Mouse (Mus musculus) erythroblast, embryonic 14.5 days (primary cell): ENCODE measurements around the gene Ifitm6. TPM values are rescaled to one million over a fixed set of nuclear protein-coding genes. Genes with fewer than 3 reads are reported as not detected.

Experiments used
- H3K27me3 ChIP-seq: 2 replicates; pipeline ENCODE4 v1.6.1; 2012; ENCODE audit warnings: inconsistent platforms; ENCODE audit not compliant: control insufficient read depth
- H3K36me3 ChIP-seq: 2 replicates; pipeline ENCODE4 v1.6.1; 2012; ENCODE audit warnings: mild to moderate bottlenecking, inconsistent platforms; ENCODE audit not compliant: control insufficient read depth
- H3K4me1 ChIP-seq: 2 replicates; pipeline ENCODE4 v1.6.1; 2012; ENCODE audit warnings: inconsistent platforms; ENCODE audit not compliant: control insufficient read depth
- H3K4me3 ChIP-seq: replicated peaks from 2 replicates; pipeline ENCODE3; 2012; ENCODE audit warnings: moderate library complexity, mild to moderate bottlenecking, inconsistent platforms
- H3K9me3 ChIP-seq: 2 replicates; pipeline ENCODE4 v1.6.1; 2012; ENCODE audit warnings: low read length, inconsistent platforms, mixed read lengths; ENCODE audit not compliant: control insufficient read depth
- GATA1 ChIP-seq: IDR thresholded peaks from 2 replicates; pipeline ENCODE4 v1.6.1; 2012; ENCODE audit warnings: low read length, inconsistent platforms, mixed read lengths
- TAL1 ChIP-seq: IDR thresholded peaks from 3 replicates; pipeline ENCODE4 v1.6.1; 2012; ENCODE audit warnings: low read length, inconsistent platforms, mixed read lengths
- polyA plus RNA-seq: library from polyadenylated mRNA; stranded (reverse); fragments of >175 nt; gene quantifications from 2 replicates; pipeline ENCODE4 v1.2.3, GENCODE M21; 2012

Gene Ifitm6
- polyA plus RNA-seq, 1 experiment: not detected

- peaks cover 7% of the 10 kb centered on the region; the same call in 1 of the 2 replicates for H3K27me3 ChIP-seq
- TF ChIP-seq GATA1: no peak
- no peak for TF ChIP-seq TAL1
- no peak overlapping the region for H3K4me3 ChIP-seq
- peaks cover 3% of the 10 kb centered on the region for H3K4me1 ChIP-seq
- no peaks in the 10 kb centered on the region for H3K9me3 ChIP-seq
- no peaks in the 10 kb centered on the region for H3K36me3 ChIP-seq
These were observed 49.7 kb downstream of the Ifitm6 start for GRCm38 (mm10) chr7:140967862-140968591.

- Histone ChIP-seq H3K4me1 (peaks cover 3% of the 10 kb centered on the region), H3K4me3 (no peak within 1 kb of the TSS)
- TF ChIP-seq GATA1 (no peak), TAL1 (no peak)
These were observed 50.8 kb downstream of the Ifitm6 start, which contains the start of gene Ifitm1 for GRCm38 (mm10) chr7:140966921-140967320. TSS of gene Ifitm1 (plus strand) at chr7:140967221.

More at GRCm38 (mm10) chr7:140966921-140967320, 50.8 kb downstream of the Ifitm6 start, which contains the start of gene Ifitm1:
- H3K36me3 ChIP-seq: no peaks in the 10 kb centered on the region
- H3K27me3 ChIP-seq: peaks cover 7% of the 10 kb centered on the region; the same call in 1 of the 2 replicates
- H3K9me3 ChIP-seq: no peaks in the 10 kb centered on the region

Other genes with a start within 250 kb of the Ifitm6 start
- gene Syce1, start 230.1 kb downstream of the Ifitm6 start, polyA plus RNA-seq: 0.05 TPM in 1 of 2 replicates, not detected in the other
- gene Zfp941, start 195.7 kb downstream of the Ifitm6 start, polyA plus RNA-seq: not detected in 2 replicates
- gene Urah, start 182.9 kb downstream of the Ifitm6 start, polyA plus RNA-seq: 0.06 TPM in 1 of 2 replicates, not detected in the other
- not detected in 2 replicates for gene Scgb1c1, start 172.4 kb downstream of the Ifitm6 start, polyA plus RNA-seq
- gene Odf3, start 170.1 kb downstream of the Ifitm6 start, polyA plus RNA-seq: not detected in 2 replicates
- not detected in 2 replicates for gene Gm45785, start 161.6 kb downstream of the Ifitm6 start, polyA plus RNA-seq
- 2.1 and 2.7 TPM in 2 replicates for gene Ric8a, start 161.0 kb downstream of the Ifitm6 start, polyA plus RNA-seq
- gene Bet1l, start 160.3 kb downstream of the Ifitm6 start, polyA plus RNA-seq: 0.95 and 1.2 TPM in 2 replicates
- 13.2 and 18.4 TPM in 2 replicates for gene Psmd13, start 136.0 kb downstream of the Ifitm6 start, polyA plus RNA-seq
- gene Sirt3, start 135.6 kb downstream of the Ifitm6 start, polyA plus RNA-seq: 1.8 and 1.9 TPM in 2 replicates
- not detected in 2 replicates for gene Cox8b, start 117.5 kb downstream of the Ifitm6 start, polyA plus RNA-seq
- gene Nlrp6, start 97.0 kb downstream of the Ifitm6 start, polyA plus RNA-seq: not detected in 2 replicates
- 0.05 and 0.32 TPM in 2 replicates for gene Pgghg, start 76.5 kb downstream of the Ifitm6 start, polyA plus RNA-seq
- not detected in 2 replicates for gene Ifitm5, start 67.6 kb downstream of the Ifitm6 start, polyA plus RNA-seq
- gene Gm45717, start 62.0 kb downstream of the Ifitm6 start, polyA plus RNA-seq: not detected in 2 replicates
- gene Ifitm2, start 61.9 kb downstream of the Ifitm6 start, polyA plus RNA-seq: 3.3 and 3.7 TPM in 2 replicates
- 0.05 and 0.47 TPM in 2 replicates for gene Ifitm1, start 50.7 kb downstream of the Ifitm6 start, polyA plus RNA-seq
- gene Ifitm3, start 7.2 kb downstream of the Ifitm6 start, polyA plus RNA-seq: 0.26 and 0.29 TPM in 2 replicates
- gene Gm17387, start 11.2 kb upstream of the Ifitm6 start, polyA plus RNA-seq: not detected in 2 replicates
- gene B4galnt4, start 43.2 kb upstream of the Ifitm6 start, polyA plus RNA-seq: 0.03 and 0.15 TPM in 2 replicates
- 0.03 and 0.05 TPM in 2 replicates for gene Pkp3, start 60.3 kb upstream of the Ifitm6 start, polyA plus RNA-seq
- 0.16 and 0.19 TPM in 2 replicates for gene Sigirr, start 82.6 kb upstream of the Ifitm6 start, polyA plus RNA-seq
- gene Ano9, start 99.9 kb upstream of the Ifitm6 start, polyA plus RNA-seq: not detected in 2 replicates
- gene Ptdss2, start 104.5 kb upstream of the Ifitm6 start, polyA plus RNA-seq: 148 and 156 TPM in 2 replicates
- 0.48 and 1.5 TPM in 2 replicates for gene Rnh1, start 154.9 kb upstream of the Ifitm6 start, polyA plus RNA-seq
- 34.0 and 43.9 TPM in 2 replicates for gene Hras, start 176.1 kb upstream of the Ifitm6 start, polyA plus RNA-seq
- 19.2 and 22.6 TPM in 2 replicates for gene Lrrc56, start 176.2 kb upstream of the Ifitm6 start, polyA plus RNA-seq
- 0.28 and 0.51 TPM in 2 replicates for gene Lmntd2, start 196.2 kb upstream of the Ifitm6 start, polyA plus RNA-seq
- gene Rassf7, start 197.9 kb upstream of the Ifitm6 start, polyA plus RNA-seq: 7.3 and 10.7 TPM in 2 replicates
- 19.7 and 20.3 TPM in 2 replicates for gene Phrf1, start 210.9 kb upstream of the Ifitm6 start, polyA plus RNA-seq
- gene Irf7, start 248.6 kb upstream of the Ifitm6 start, polyA plus RNA-seq: 2.2 and 2.9 TPM in 2 replicates